Mouse (Mus musculus) heart, embryonic 16.5 days (tissue): ENCODE measurements around the gene Dzank1. TPM values are rescaled to one million over a fixed set of nuclear protein-coding genes. Genes with fewer than 3 reads are reported as not detected.

Source experiments
- ATAC-seq: fragments of 200-750 bp; cut with Nextera tagmentation; replicated peaks from 2 replicates; pipeline ENCODE4 v1.8.0; 2017; ENCODE audit warnings: moderate number of reproducible peaks; ENCODE audit not compliant: insufficient read depth, low FRiP score; ENCODE audit errors: extremely low read depth
- H3K27ac ChIP-seq: fragments of 300-500 bp; sonication (generic); 2 replicates; pipeline ENCODE4 v1.5.1; 2014; ENCODE audit warnings: mild to moderate bottlenecking, low read length, control low read depth, moderate library complexity
- H3K27me3 ChIP-seq: fragments of 300-500 bp; sonication (generic); 2 replicates; pipeline ENCODE4 v1.6.1; 2014; ENCODE audit warnings: low read length, mixed read lengths; ENCODE audit not compliant: control insufficient read depth, insufficient read depth
- H3K36me3 ChIP-seq: fragments of 300-500 bp; sonication (generic); 2 replicates; pipeline ENCODE4 v1.6.1; 2014; ENCODE audit not compliant: control insufficient read depth, insufficient read depth
- H3K4me1 ChIP-seq: fragments of 300-500 bp; sonication (generic); 2 replicates; pipeline ENCODE4 v1.6.1; 2014; ENCODE audit warnings: low read length, mixed read lengths; ENCODE audit not compliant: control insufficient read depth, insufficient read depth
- H3K4me2 ChIP-seq: fragments of 300-500 bp; sonication (generic); 2 replicates; pipeline ENCODE4 v1.6.1; 2014; ENCODE audit warnings: low read depth, mild to moderate bottlenecking, control low read depth, low read length
- H3K4me3 ChIP-seq: fragments of 300-500 bp; sonication (generic); 2 replicates; pipeline ENCODE4 v1.5.1; 2014; ENCODE audit warnings: mild to moderate bottlenecking, control low read depth, low read length
- H3K9ac ChIP-seq: fragments of 300-500 bp; sonication (generic); 2 replicates; pipeline ENCODE4 v1.6.1; 2014; ENCODE audit warnings: low read length, control low read depth
- H3K9me3 ChIP-seq: fragments of 300-500 bp; sonication (generic); replicated peaks from 2 replicates; pipeline ENCODE4 v1.6.1; 2016; ENCODE audit warnings: low read length; ENCODE audit not compliant: control insufficient read depth
- WGBS: fragments of 180-500 bp; shearing (Covaris S2); extraction: QIAGEN DNeasy Blood & Tissue Kit; methylation state at CpG from one replicate; pipeline ENCODE4 v1.1.7; 2014; 5-methylcytosine and 5-hydroxymethylcytosine counted together
- polyA plus RNA-seq: library from polyadenylated mRNA; unstranded; fragments of >200 nt; fragmentation: Nextera tagmentation; extraction: Ambion mirVana; gene quantifications from 2 replicates; pipeline ENCODE4 v1.2.1, GENCODE M21; 2015

Gene Dzank1
- polyA plus RNA-seq, 1 experiment from 2014 or later, result 0.60 TPM

DNA sequence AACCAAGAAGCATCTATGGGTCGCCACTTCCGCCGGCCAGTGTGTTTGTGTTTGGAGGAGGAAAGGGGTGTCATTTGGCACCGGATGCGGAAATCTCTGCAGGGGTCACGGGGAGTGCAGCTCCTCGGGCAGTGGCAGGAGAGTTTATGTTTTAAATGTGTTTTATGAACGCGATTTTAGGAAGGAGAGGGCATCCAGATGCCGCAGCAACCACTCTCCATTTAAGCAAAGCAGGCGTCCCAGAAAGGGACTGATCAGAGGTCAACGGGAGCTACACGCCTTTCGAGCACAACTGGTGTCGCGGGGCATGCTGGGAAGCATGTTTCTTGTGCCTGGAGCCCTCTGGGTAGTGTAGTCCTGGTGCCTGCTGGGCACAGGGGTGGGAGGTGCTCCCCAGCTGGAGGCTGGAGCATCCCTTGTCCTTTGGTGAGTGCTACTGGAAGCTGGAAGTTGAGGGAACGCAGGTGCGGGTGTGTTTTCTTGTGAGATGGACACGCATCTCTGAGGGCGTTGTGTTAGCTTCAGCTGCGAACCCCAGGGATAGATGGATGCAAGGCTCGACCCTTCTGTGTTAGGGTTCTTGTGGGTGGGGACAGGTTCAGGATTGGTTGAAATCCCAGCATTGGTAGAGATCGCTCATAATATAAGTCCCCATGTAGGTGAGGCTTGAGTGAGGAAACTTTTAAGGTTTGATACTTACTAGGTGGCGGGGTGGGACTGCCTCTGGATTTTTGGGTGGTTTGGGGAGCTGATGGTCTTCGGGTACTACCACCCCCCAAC is 68.0 kb downstream of the Dzank1 start:
- ATAC-seq, result peak; percentile 96
- H3K36me3 ChIP-seq, result no peaks in the 10 kb centered on the region
- peak overlapping the region; percentile 72 for H3K27ac ChIP-seq
- H3K9me3 ChIP-seq, result no peaks in the 10 kb centered on the region
- H3K9ac ChIP-seq, result peak overlapping the region; percentile 77
- peak overlapping the region; percentile 70 for H3K4me3 ChIP-seq
- H3K27me3 ChIP-seq, result peaks cover 4% of the 10 kb centered on the region; the same call in 1 of the 2 replicates
- H3K4me1 ChIP-seq, result peaks cover 8% of the 10 kb centered on the region; the same call in 1 of the 2 replicates
- H3K4me2 ChIP-seq, result peak overlapping the region; percentile 77
- WGBS, result 9% methylated on average over 25 of the region's 25 CpGs

DNA sequence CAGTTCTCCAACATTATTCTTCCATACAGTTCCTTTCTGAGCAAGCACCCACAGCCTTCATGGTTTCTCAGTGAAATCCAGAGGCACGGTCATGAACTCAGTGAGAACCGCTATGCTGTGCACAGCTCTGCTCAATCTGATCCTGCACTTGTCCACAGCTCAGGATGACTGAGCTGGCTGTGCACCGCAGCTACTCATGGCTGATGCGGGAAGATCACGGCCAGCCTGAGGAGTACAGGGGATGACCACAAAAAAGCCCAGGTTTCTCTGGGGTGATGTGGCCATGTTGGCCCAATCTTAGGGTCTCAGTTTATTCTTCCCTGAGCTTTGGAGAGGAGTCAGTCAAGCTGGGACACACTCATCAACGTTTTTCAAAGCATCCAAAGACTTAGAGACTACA is 68.9 kb downstream of the Dzank1 start:
- Histone ChIP-seq H3K27ac (no peak overlapping the region), H3K36me3 (no peaks in the 10 kb centered on the region), H3K4me3 (peak overlapping the region; percentile 70; the same call in 1 of the 2 replicates), H3K9ac (no peak overlapping the region), H3K27me3 (peaks cover 8% of the 10 kb centered on the region; the same call in 1 of the 2 replicates), H3K4me2 (peak overlapping the region; percentile 77), H3K4me1 (peaks cover 8% of the 10 kb centered on the region; the same call in 1 of the 2 replicates), H3K9me3 (no peaks in the 10 kb centered on the region)
- no peak for ATAC-seq
- 67% methylated on average over 6 of the region's 6 CpGs for WGBS

DNA sequence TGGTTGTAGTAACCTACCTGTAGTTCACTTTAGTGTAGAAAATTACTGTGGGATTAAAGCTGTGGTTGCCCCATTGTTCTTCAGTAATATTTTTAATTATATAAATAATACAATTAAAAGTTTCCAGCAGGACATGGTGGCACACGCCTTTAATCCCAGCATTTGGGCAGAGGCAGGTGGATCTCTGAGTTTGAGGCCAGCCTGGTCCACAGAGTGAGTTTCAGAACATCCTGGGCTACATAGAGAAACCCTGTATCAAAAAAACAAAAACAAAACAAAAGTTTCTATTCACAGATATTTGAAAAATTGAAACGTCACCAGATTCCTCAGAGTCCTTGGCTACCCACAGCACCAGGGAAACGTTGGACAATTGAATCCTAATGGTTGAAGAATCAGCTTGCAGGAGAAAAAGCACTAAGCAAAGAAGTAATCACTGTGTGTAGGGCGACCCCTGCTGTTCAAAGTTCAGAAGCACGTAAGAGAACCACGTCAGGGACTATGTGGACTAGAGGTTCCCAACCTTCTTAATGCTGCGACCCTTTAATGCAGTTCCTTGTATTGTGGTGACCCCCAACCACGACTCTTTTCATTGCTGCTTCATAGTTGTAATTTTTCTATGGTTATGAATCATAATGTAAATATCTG is 74.7 kb downstream of the Dzank1 start:
- ATAC-seq, result peak; percentile 60; the same call in 1 of the 2 replicates

GRCm38 (mm10) chr2:144450378-144450777 is 76.8 kb downstream of the Dzank1 start:
- no peaks in the 10 kb centered on the region for H3K4me1 ChIP-seq
- no peaks in the 10 kb centered on the region for H3K9me3 ChIP-seq
- H3K9ac ChIP-seq, result no peak overlapping the region
- 63% methylated on average over 2 of the region's 2 CpGs for whole genome bisulfite sequencing
- no peak overlapping the region for H3K4me2 ChIP-seq
- H3K36me3 ChIP-seq, result no peaks in the 10 kb centered on the region
- no peak overlapping the region for H3K4me3 ChIP-seq
- ATAC-seq, result no peak
- H3K27me3 ChIP-seq, result 0 out of 2 replicates have a peak, but pooled peaks cover 6% of the 10 kb centered on the region
- no peak overlapping the region for H3K27ac ChIP-seq

More for the DNA sequence above, 74.7 kb downstream of the Dzank1 start:
- WGBS, result 12% methylated on average over 8 of the region's 8 CpGs
- H3K9ac ChIP-seq, result no peak overlapping the region
- no peak overlapping the region for H3K4me2 ChIP-seq
- no peak overlapping the region for H3K4me3 ChIP-seq
- no peaks in the 10 kb centered on the region for H3K9me3 ChIP-seq
- no peaks in the 10 kb centered on the region for H3K36me3 ChIP-seq
- H3K27me3 ChIP-seq, result peaks cover 8% of the 10 kb centered on the region; the same call in 1 of the 2 replicates
- no peaks in the 10 kb centered on the region for H3K4me1 ChIP-seq
- H3K27ac ChIP-seq, result no peak overlapping the region

DNA sequence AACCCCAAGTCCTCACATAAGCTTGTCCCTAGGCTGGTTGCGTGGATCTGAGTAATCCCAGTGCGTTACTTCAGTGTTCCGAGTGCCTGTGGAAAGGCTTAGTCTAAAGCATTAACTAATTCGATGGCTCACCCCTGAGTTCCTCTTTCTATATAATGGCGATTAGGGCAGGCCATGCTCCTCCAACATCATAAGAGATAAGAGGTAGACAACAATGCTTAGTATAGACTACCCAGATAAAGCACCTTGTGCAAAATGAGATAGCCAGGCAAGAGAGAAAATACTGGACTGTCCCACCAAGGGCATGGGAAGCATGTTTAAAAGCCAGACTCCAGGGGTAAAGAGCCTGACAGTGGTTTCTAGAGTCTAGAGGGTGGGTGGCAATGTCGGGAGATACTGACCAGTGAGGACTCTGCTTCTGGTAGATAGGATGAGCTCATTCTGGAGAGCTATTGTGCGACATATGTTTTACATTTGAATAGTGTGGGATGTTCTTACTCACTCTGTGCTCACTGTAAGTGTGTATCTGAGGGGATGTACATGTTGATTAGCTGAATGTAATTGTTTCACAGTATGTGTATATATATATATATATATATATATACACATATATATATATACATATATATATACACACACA is 80.7 kb downstream of the Dzank1 start:
- ATAC-seq, result no peak
- Histone ChIP-seq H3K27me3 (no peaks in the 10 kb centered on the region), H3K4me3 (no peak overlapping the region), H3K9me3 (no peaks in the 10 kb centered on the region), H3K4me2 (no peak overlapping the region), H3K9ac (no peak overlapping the region), H3K4me1 (no peaks in the 10 kb centered on the region), H3K36me3 (no peaks in the 10 kb centered on the region), H3K27ac (no peak overlapping the region)
- WGBS, result 76% methylated on average over 7 of the region's 7 CpGs

DNA sequence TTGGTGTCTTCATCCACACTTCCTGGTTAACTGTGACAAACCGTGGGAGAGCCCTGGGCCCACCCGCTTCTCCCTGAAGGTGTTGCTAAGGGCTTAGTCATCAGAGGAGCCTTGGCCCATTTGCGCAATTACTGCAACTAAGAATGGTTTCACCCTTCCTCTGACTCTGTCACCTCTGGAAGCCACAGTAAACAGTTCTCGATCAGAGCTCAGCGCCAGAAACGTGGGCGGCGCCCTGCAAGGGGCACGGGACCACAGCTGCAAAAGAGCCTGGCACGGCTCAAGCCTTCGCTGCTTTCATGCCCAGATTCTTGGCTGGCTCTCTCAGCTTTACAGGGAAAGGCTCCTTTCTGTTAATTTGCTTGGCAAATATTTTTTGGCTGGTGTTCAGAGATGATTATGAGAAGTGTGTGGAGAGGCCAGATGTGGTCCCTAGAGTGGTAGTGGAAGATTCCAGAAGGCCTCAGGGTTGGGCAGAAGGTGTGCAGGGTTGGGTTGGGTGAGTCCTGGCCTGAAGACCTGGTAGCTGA is 85.8 kb downstream of the Dzank1 start:
- H3K4me1 ChIP-seq, result no peaks in the 10 kb centered on the region
- 66% methylated on average over 11 of the region's 11 CpGs for WGBS
- no peak overlapping the region for H3K4me3 ChIP-seq
- no peaks in the 10 kb centered on the region for H3K27me3 ChIP-seq
- H3K9me3 ChIP-seq, result no peaks in the 10 kb centered on the region
- ATAC-seq, result 0 out of 2 replicates have a peak, but pooled peaks have one; percentile 32
- no peak overlapping the region for H3K9ac ChIP-seq
- no peaks in the 10 kb centered on the region for H3K36me3 ChIP-seq
- no peak overlapping the region for H3K4me2 ChIP-seq
- no peak overlapping the region for H3K27ac ChIP-seq

GRCm38 (mm10) chr2:144439191-144439700 is 88.0 kb downstream of the Dzank1 start:
- no peak overlapping the region for H3K4me2 ChIP-seq
- no peak overlapping the region for H3K27ac ChIP-seq
- H3K27me3 ChIP-seq, result no peaks in the 10 kb centered on the region
- H3K9me3 ChIP-seq, result no peaks in the 10 kb centered on the region
- no peak overlapping the region for H3K9ac ChIP-seq
- no peaks in the 10 kb centered on the region for H3K36me3 ChIP-seq
- 63% methylated on average over 3 of the region's 3 CpGs for WGBS
- no peak for ATAC-seq
- H3K4me1 ChIP-seq, result no peaks in the 10 kb centered on the region
- no peak overlapping the region for H3K4me3 ChIP-seq

DNA sequence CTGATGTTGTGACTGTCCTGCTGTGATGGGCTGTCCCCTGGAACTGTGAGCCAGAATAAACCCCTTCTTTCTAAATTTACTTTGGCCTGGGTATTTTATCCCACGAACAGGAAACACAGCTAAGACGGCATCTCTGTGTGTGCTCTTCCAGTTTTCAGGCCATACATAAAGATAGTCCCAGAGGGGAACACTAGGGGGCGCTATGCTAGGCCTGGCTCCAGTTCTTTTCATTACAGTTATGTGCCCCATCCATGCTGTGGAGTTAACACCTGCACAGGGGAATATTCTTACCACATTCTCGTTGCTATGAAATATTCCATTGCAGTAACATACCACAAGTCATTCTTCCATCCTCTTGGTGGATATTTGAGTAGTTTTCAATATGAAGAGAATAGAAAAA is 88.8 kb downstream of the Dzank1 start:
- no peak for ATAC-seq

More for the DNA sequence above, 88.8 kb downstream of the Dzank1 start:
- Histone ChIP-seq H3K27me3 (no peaks in the 10 kb centered on the region), H3K36me3 (no peaks in the 10 kb centered on the region), H3K4me2 (no peak overlapping the region), H3K4me1 (no peaks in the 10 kb centered on the region), H3K9me3 (no peaks in the 10 kb centered on the region), H3K9ac (no peak overlapping the region), H3K4me3 (no peak overlapping the region), H3K27ac (no peak overlapping the region)
- 58% methylated on average over 4 of the region's 4 CpGs for WGBS
